Comparison of ENCODE assay signal across 17 mouse cellular contexts in the genomic region with DNA sequence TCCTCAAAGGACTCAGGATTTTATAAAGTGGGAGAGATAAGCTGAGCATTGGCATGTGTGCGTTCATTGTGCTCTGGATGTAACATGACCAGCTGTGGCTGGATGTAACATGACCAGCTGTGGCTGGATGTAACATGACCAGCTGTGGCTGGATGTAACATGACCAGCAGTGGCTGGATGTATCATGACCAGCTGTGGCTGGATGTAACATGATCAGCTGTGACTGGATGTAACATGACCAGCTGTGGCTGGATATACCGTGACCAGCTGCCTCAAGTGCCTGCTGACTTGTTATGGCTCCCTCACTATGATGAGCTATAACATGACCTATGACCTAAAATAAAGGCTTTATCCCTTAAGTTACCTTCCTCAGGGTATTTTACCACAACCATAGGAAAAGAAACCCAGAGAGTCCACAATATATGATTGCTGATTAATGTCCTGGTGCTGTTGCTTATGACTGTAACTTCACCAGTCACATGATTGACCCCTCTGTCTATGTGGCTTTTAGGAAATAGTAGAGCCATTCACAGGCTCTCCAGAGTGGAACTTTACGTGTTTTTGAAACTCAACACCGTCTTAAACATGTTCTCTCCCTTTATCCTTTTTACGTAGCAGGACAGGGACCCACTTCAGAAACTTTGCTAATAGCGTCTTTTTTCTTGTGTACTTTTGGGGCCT. TPM values are rescaled to one million over a fixed set of nuclear protein-coding genes. Genes with fewer than 3 reads are reported as not detected.
A peak's percentile ranks its signal among the peaks of the same experiment; 100 is the strongest.
DNase-seq lines count a peak whose midpoint lies in the region; ATAC-seq and TF ChIP-seq lines count a peak whose summit lies in the region.
"Had no signal": no experiment of that assay in that cellular context is flagged by ENCODE, and none has a peak within 500 bp of the region (broad histone marks: within the 10 kb centered on the region; RNA-seq: fewer than 3 reads in every experiment).

No protein-coding gene starts in this region.

- H3K4me2 ChIP-seq in kidney, embryonic 15.5 days: no peak overlapping the region
- H3K4me2 ChIP-seq in embryonic facial prominence, embryonic 14.5 days (ENCODE audit: low read depth, low read length): no peak overlapping the region
- 0 out of 2 replicates have a peak overlapping the region, but pooled peaks have one; percentile 1 for H3K4me2 ChIP-seq in neural tube, embryonic 12.5 days (replicated peaks)
- no peak overlapping the region for H3K4me2 ChIP-seq in stomach, postnatal 0 days (replicated peaks; ENCODE audit: low read depth)
- H3K4me2 ChIP-seq: embryonic facial prominence, embryonic 15.5 days; midbrain, embryonic 15.5 days had no signal

- TF ChIP-seq CTCF in stomach, postnatal 0 days (IDR thresholded peaks at IDR 0.05; ENCODE audit: low read depth): no peak

- H3K4me1 ChIP-seq in kidney, embryonic 15.5 days: peaks cover 13% of the 10 kb centered on the region; the same call in 1 of the 2 replicates
- peaks cover 23% of the 10 kb centered on the region for H3K4me1 ChIP-seq in embryonic facial prominence, embryonic 14.5 days (ENCODE audit: control insufficient read depth, insufficient read depth, low read length)
- peaks cover 12% of the 10 kb centered on the region; the same call in 1 of the 2 replicates for H3K4me1 ChIP-seq in neural tube, embryonic 12.5 days
- H3K4me1 ChIP-seq in stomach, postnatal 0 days (replicated peaks; ENCODE audit: control insufficient read depth, insufficient read depth): no peaks in the 10 kb centered on the region

- H3K9me3 ChIP-seq in kidney, embryonic 15.5 days (replicated peaks): no peaks in the 10 kb centered on the region
- H3K9me3 ChIP-seq in embryonic facial prominence, embryonic 14.5 days (ENCODE audit: control insufficient read depth, low read length): no peaks in the 10 kb centered on the region
- H3K9me3 ChIP-seq in neural tube, embryonic 12.5 days: no peaks in the 10 kb centered on the region
- no peaks in the 10 kb centered on the region for H3K9me3 ChIP-seq in stomach, postnatal 0 days (ENCODE audit: control insufficient read depth, low read length)
- H3K9me3 ChIP-seq: embryonic facial prominence, embryonic 15.5 days; midbrain, embryonic 15.5 days had no signal

- peak overlapping the region; percentile 49; the same call in 1 of the 2 replicates for H3K27ac ChIP-seq in kidney, embryonic 15.5 days
- peak overlapping the region; percentile 24; the same call in 1 of the 2 replicates for H3K27ac ChIP-seq in embryonic facial prominence, embryonic 14.5 days (replicated peaks; ENCODE audit: low read depth, low read length)
- no peak overlapping the region for H3K27ac ChIP-seq in neural tube, embryonic 12.5 days
- H3K27ac ChIP-seq in stomach, postnatal 0 days (replicated peaks): no peak overlapping the region
- H3K27ac ChIP-seq: embryonic facial prominence, embryonic 15.5 days; midbrain, embryonic 15.5 days had no signal

- H3K9ac ChIP-seq in kidney, embryonic 15.5 days: no peak overlapping the region
- H3K9ac ChIP-seq in embryonic facial prominence, embryonic 14.5 days (ENCODE audit: low read depth, low read length): no peak overlapping the region
- no peak overlapping the region for H3K9ac ChIP-seq in neural tube, embryonic 12.5 days
- H3K9ac ChIP-seq in stomach, postnatal 0 days (ENCODE audit: low read length): no peak overlapping the region
- H3K9ac ChIP-seq: embryonic facial prominence, embryonic 15.5 days; forebrain, postnatal 0 days; midbrain, embryonic 15.5 days had no signal

- 46% methylated on average over 6 of the region's 6 CpGs for WGBS in kidney, embryonic 15.5 days
- 36% methylated on average over 6 of the region's 6 CpGs for WGBS in embryonic facial prominence, embryonic 14.5 days
- 58% methylated on average over 6 of the region's 6 CpGs for WGBS in neural tube, embryonic 12.5 days
- 61% methylated on average over 6 of the region's 6 CpGs for WGBS in stomach, postnatal 0 days

- no peak for TF ChIP-seq EP300 in stomach, postnatal 0 days (optimal IDR thresholded peaks at IDR 0.05)

- peaks cover 27% of the 10 kb centered on the region for H3K36me3 ChIP-seq in kidney, embryonic 15.5 days
- peaks cover 33% of the 10 kb centered on the region; the same call in 1 of the 2 replicates for H3K36me3 ChIP-seq in embryonic facial prominence, embryonic 14.5 days (ENCODE audit: control insufficient read depth, insufficient read depth, low read length)
- peaks cover 3% of the 10 kb centered on the region; the same call in 1 of the 2 replicates for H3K36me3 ChIP-seq in neural tube, embryonic 12.5 days
- peaks cover 2% of the 10 kb centered on the region; the same call in 1 of the 2 replicates for H3K36me3 ChIP-seq in stomach, postnatal 0 days (ENCODE audit: control insufficient read depth, insufficient read depth, low read length)
- H3K36me3 ChIP-seq: midbrain, embryonic 15.5 days had no signal

- intact Hi-C loops in heart, postnatal 10 days (cut with DNase I): loop anchor here (5.0 to 10.0 kb wide), 3 partner anchors 53 to 1515 kb away; no protein-coding TSS in a partner anchor

- DNase-seq in kidney, adult 11 months: no peak
- peak; percentile 69 for DNase-seq in MN1 (ENCODE audit: low spot score)
- DNase-seq in embryonic facial prominence, embryonic 14.5 days (ENCODE audit: low spot score): peak; percentile 85
- no peak for DNase-seq in urinary bladder, adult 2 months (ENCODE audit: low spot score)
- no peak for DNase-seq in heart, postnatal 10 days
- no peak for DNase-seq in stomach, postnatal 0 days (ENCODE audit: low spot score)
- DNase-seq: cerebellum, adult 11 months; forebrain, postnatal 0 days; kidney, postnatal 10 days; layer of hippocampus, postnatal 36 days; lung, postnatal 14 days; right cerebral cortex, postnatal 25 days had no signal

- H3K27me3 ChIP-seq in kidney, embryonic 15.5 days: no peaks in the 10 kb centered on the region
- no peaks in the 10 kb centered on the region for H3K27me3 ChIP-seq in embryonic facial prominence, embryonic 14.5 days (replicated peaks; ENCODE audit: control insufficient read depth, insufficient read depth, low read length)
- H3K27me3 ChIP-seq in neural tube, embryonic 12.5 days (replicated peaks): no peaks in the 10 kb centered on the region
- H3K27me3 ChIP-seq in stomach, postnatal 0 days (ENCODE audit: control insufficient read depth, insufficient read depth, low read length): no peaks in the 10 kb centered on the region
- H3K27me3 ChIP-seq: embryonic facial prominence, embryonic 15.5 days; midbrain, embryonic 15.5 days had no signal

- no peak for ATAC-seq in kidney, embryonic 15.5 days (replicated peaks; ENCODE audit: low FRiP score)
- peak; percentile 14; the same call in 1 of the 2 replicates for ATAC-seq in embryonic facial prominence, embryonic 14.5 days (ENCODE audit: low read depth)
- ATAC-seq in neural tube, embryonic 12.5 days (ENCODE audit: low FRiP score, low read depth): no peak
- ATAC-seq in stomach, postnatal 0 days (ENCODE audit: low FRiP score, low TSS enrichment): no peak
- ATAC-seq: forebrain, postnatal 0 days; midbrain, embryonic 15.5 days had no signal

- H3K4me3 ChIP-seq in kidney, embryonic 15.5 days (replicated peaks): no peak overlapping the region
- no peak overlapping the region for H3K4me3 ChIP-seq in embryonic facial prominence, embryonic 14.5 days (ENCODE audit: low read depth, low read length)
- no peak overlapping the region for H3K4me3 ChIP-seq in neural tube, embryonic 12.5 days
- no peak overlapping the region for H3K4me3 ChIP-seq in stomach, postnatal 0 days (ENCODE audit: low read depth, low read length)
- H3K4me3 ChIP-seq: embryonic facial prominence, embryonic 15.5 days; midbrain, embryonic 15.5 days had no signal

RNA-seq across cellular contexts. Expression of gene Xrcc5, which starts 2.7 kb away (rescaled TPM):
- polyA plus RNA-seq in kidney, embryonic 15.5 days (2015; fragmentation: Nextera tagmentation; extraction: Ambion mirVana): 54.5 and 59.4 TPM in 2 replicates
- 31.2 and 39.6 TPM in 2 replicates for polyA plus RNA-seq in embryonic facial prominence, embryonic 14.5 days (2014; fragmentation: Nextera tagmentation; extraction: Ambion mirVana)
- 45.2 and 45.3 TPM in 2 replicates for polyA plus RNA-seq in neural tube, embryonic 12.5 days (2016; fragmentation: Nextera tagmentation; extraction: Ambion mirVana)
- polyA plus RNA-seq in urinary bladder, adult 2 months (2012; rRNA removed): 17.8 and 18.4 TPM in 2 replicates
- total RNA-seq in heart, postnatal 10 days (2021): 10 to 100 TPM; 13.4 to 14.0 TPM
- polyA plus RNA-seq in stomach, postnatal 0 days (2015; fragmentation: Nextera tagmentation; extraction: Ambion mirVana): 21.1 and 23.5 TPM in 2 replicates

RNA-seq across cellular contexts. Expression of gene Tmem169, which starts 25.7 kb away (rescaled TPM):
- polyA plus RNA-seq in kidney, embryonic 15.5 days (2015; fragmentation: Nextera tagmentation; extraction: Ambion mirVana): 4.8 and 5.0 TPM in 2 replicates
- polyA plus RNA-seq in embryonic facial prominence, embryonic 14.5 days (2014; fragmentation: Nextera tagmentation; extraction: Ambion mirVana): 4.0 and 4.1 TPM in 2 replicates
- 29.2 and 30.2 TPM in 2 replicates for polyA plus RNA-seq in neural tube, embryonic 12.5 days (2016; fragmentation: Nextera tagmentation; extraction: Ambion mirVana)
- 0.15 and 0.21 TPM in 2 replicates for polyA plus RNA-seq in urinary bladder, adult 2 months (2012; rRNA removed)
- under 1 TPM in 1 of 2 experiments, not detected in 1; 0.19 TPM for total RNA-seq in heart, postnatal 10 days (2021)
- 0.69 and 0.87 TPM in 2 replicates for polyA plus RNA-seq in stomach, postnatal 0 days (2015; fragmentation: Nextera tagmentation; extraction: Ambion mirVana)
- total RNA-seq: granulocyte monocyte progenitor cell, adult 5-6 weeks had no signal

RNA-seq across cellular contexts. Expression of gene Pecr, which starts 25.8 kb away (rescaled TPM):
- polyA plus RNA-seq in kidney, embryonic 15.5 days (2015; fragmentation: Nextera tagmentation; extraction: Ambion mirVana): 53.8 and 54.9 TPM in 2 replicates
- polyA plus RNA-seq in embryonic facial prominence, embryonic 14.5 days (2014; fragmentation: Nextera tagmentation; extraction: Ambion mirVana): 30.4 and 31.4 TPM in 2 replicates
- polyA plus RNA-seq in neural tube, embryonic 12.5 days (2016; fragmentation: Nextera tagmentation; extraction: Ambion mirVana): 13.6 and 14.2 TPM in 2 replicates
- polyA plus RNA-seq in urinary bladder, adult 2 months (2012; rRNA removed): 15.3 and 16.5 TPM in 2 replicates
- 10 to 100 TPM; 12.6 to 13.0 TPM for total RNA-seq in heart, postnatal 10 days (2021)
- 44.0 and 44.8 TPM in 2 replicates for polyA plus RNA-seq in stomach, postnatal 0 days (2015; fragmentation: Nextera tagmentation; extraction: Ambion mirVana)

Comparison
In these comparisons a context has a peak if more than half of its experiments do, and no peak if none do; other contexts are left out.
1. H3K27ac ChIP-seq: peak in kidney, embryonic 15.5 days (single experiment) and embryonic facial prominence, embryonic 14.5 days (single experiment); none in neural tube, embryonic 12.5 days (single experiment) and stomach, postnatal 0 days (single experiment).
2. DNase-seq: peak in MN1 (single experiment) and embryonic facial prominence, embryonic 14.5 days (single experiment); none in kidney, adult 11 months (single experiment), urinary bladder, adult 2 months (single experiment), heart, postnatal 10 days (0 of 2) and stomach, postnatal 0 days (single experiment).